Mouse (Mus musculus) limb, embryonic 12.5 days (tissue): ENCODE measurements around the gene Mageb5. TPM values are rescaled to one million over a fixed set of nuclear protein-coding genes. Genes with fewer than 3 reads are reported as not detected.
"Not testable (repeated sequence)": the region's sequence is repeated elsewhere in the genome, so short reads cannot be mapped to it uniquely, and the experiment has no call there.

Experiments used
- ATAC-seq: fragments of 200-750 bp; cut with Nextera tagmentation; 2 replicates; pipeline ENCODE4 v1.8.0; 2017; ENCODE audit warnings: low read depth, moderate TSS enrichment; ENCODE audit not compliant: insufficient number of reproducible peaks, insufficient read depth, low FRiP score, low TSS enrichment
- H3K27ac ChIP-seq: fragments of 300-500 bp; sonication (generic); 2 replicates; pipeline ENCODE4 v1.5.1; 2016; ENCODE audit warnings: mild to moderate bottlenecking, moderate library complexity
- H3K27me3 ChIP-seq: fragments of 300-500 bp; sonication (generic); 2 replicates; pipeline ENCODE4 v1.6.1; 2016; ENCODE audit warnings: mild to moderate bottlenecking, moderate library complexity
- H3K36me3 ChIP-seq: fragments of 300-500 bp; sonication (generic); 2 replicates; pipeline ENCODE4 v1.6.1; 2016; ENCODE audit warnings: mild to moderate bottlenecking, moderate library complexity
- H3K4me1 ChIP-seq: fragments of 300-500 bp; sonication (generic); replicated peaks from 2 replicates; pipeline ENCODE4 v1.6.1; 2016
- H3K4me2 ChIP-seq: fragments of 300-500 bp; sonication (generic); 2 replicates; pipeline ENCODE4 v1.6.1; 2016; ENCODE audit warnings: mild to moderate bottlenecking, moderate library complexity
- H3K4me3 ChIP-seq: fragments of 300-500 bp; sonication (generic); replicated peaks from 2 replicates; pipeline ENCODE4 v1.5.1; 2016; ENCODE audit warnings: mild to moderate bottlenecking
- H3K9ac ChIP-seq: fragments of 300-500 bp; sonication (generic); replicated peaks from 2 replicates; pipeline ENCODE4 v1.6.1; 2016; ENCODE audit warnings: mild to moderate bottlenecking, moderate library complexity
- H3K9me3 ChIP-seq: fragments of 300-500 bp; sonication (generic); 2 replicates; pipeline ENCODE4 v1.6.1; 2016; ENCODE audit warnings: mild to moderate bottlenecking, moderate library complexity
- WGBS: fragments of 180-500 bp; shearing (Covaris S2); methylation state at CpG from one replicate; pipeline ENCODE4 v1.1.7; 2016; 5-methylcytosine and 5-hydroxymethylcytosine counted together
- polyA plus RNA-seq: library from polyadenylated mRNA; unstranded; fragments of >200 nt; fragmentation: Nextera tagmentation; extraction: Ambion mirVana; gene quantifications from 2 replicates; pipeline ENCODE4 v1.2.1, GENCODE M21; 2016

Gene Mageb5
- polyA plus RNA-seq = not detected in 2 replicates

DNA sequence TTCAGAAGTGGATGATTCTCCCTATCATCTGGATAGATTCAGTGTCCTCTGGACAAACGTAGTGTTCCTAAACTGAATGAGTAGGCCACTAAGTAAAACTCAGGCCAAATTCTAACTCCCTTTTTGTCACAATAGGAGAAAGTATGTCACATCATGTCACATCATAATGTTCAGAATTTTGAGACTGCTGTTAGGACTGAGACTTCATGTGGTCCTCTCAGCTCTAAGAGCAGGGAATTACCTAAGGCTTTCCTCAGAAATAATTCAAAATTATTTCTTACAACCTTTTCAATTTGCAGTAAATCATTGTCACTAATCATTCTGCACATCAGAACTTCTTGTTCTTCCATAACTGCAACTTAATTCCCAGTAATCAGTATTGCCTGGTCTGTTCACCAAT lies at the start of gene Mageb5:
Mageb5 (minus strand) TSS at position 101 of the 400 bp plus-strand sequence.
- H3K9ac ChIP-seq, H3K4me2 ChIP-seq, ATAC-seq, H3K4me3 ChIP-seq, H3K27me3 ChIP-seq, H3K9me3 ChIP-seq, H3K4me1 ChIP-seq, H3K27ac ChIP-seq, H3K36me3 ChIP-seq: not testable (repeated sequence)
- WGBS = 87% methylated on average over 1 of the region's 1 CpGs

DNA sequence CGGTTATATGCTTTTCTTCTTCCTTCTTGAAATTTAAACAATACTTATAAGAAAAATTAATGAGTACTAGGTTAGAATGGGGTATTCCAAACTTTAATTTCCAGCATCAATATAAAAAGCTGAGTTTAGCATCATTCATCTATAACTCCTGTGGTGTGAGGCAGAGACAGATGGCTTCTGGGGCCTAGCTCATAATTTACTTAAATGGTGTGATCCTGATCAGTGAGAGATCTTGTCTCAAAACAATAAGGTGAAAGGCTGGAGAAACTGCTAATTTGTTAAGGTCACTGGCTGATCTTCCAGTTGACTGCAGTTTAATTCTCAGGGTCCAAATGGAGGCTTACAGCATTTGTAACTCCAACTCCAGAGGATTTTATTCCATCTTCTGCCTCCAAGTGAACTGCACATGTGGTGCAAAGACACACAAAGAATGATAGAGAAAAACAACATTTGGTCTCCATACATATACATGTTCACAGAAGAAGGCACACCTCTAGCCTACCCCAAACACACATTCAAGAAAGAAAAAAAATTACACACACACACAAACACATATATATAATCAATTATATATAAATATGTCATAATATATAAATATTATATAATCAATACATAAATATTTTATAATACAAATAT lies 23.1 kb downstream of the Mageb5 start:
- not testable (repeated sequence) for H3K4me2 ChIP-seq, H3K4me1 ChIP-seq, H3K4me3 ChIP-seq, H3K36me3 ChIP-seq, H3K9me3 ChIP-seq, ATAC-seq, H3K9ac ChIP-seq, H3K27ac ChIP-seq, H3K27me3 ChIP-seq
- no CpG with 5 or more reads among the region's 1 CpGs for WGBS

Other genes starting within 250 kb of the Mageb5 start
- not detected in 2 replicates for gene 1700084M14Rik, start 207.1 kb downstream of the Mageb5 start, polyA plus RNA-seq
- gene Gm14781, start 150.8 kb downstream of the Mageb5 start, polyA plus RNA-seq = not detected in 2 replicates
- not detected in 2 replicates for gene Mageb1, start 233.3 kb upstream of the Mageb5 start, polyA plus RNA-seq